Mouse (Mus musculus): ENCODE results near the gene Rab43.

DNA sequence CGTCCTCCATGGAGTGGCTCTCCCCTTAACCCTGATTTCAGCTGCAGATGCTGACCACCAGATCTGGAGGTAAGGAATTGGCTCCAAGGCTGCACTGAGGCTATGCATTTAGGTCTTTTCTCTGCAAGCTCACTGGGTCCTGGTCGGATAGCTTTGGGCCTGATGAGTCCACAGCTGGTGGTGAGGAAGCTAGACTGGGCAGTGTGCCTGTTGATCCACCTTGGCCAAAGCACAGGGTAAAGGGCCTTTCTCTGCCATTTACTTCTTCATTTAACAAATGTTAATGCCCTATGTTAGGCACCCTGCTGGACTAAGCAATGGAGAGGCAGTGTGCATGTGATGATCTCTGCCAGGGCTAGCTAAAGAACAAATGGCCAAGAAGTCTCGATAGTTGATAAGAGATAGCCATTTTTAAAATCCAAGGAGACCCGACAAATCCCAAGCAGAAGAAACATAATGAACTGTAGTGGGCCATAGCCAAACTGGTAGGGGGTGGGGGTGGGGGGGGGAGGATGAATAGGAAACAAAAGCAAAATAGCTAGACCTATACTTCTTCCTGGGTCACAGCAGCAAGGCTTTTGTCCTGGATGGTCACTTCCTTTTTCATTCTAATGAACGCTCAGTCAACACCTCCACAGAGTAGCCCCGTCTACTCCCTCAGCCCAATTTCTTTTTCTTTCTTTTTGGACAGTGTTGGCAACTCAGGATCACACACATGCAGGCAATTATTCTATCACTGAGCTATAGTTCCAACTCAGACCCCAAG, 16.4 kb downstream of the Rab43 start:
- TF ChIP-seq POLR2A (IDR thresholded peaks at IDR 0.05; ENCODE audit: borderline replicate concordance, insufficient read depth, low read length) = no peak
- TF ChIP-seq CTCF (IDR thresholded peaks at IDR 0.05; ENCODE audit: borderline replicate concordance, insufficient read depth, low read depth, low read length) = no peak

Measured in cerebellum, adult 2 months (tissue).